Mouse (Mus musculus): ENCODE results near the gene Adgrv1. TPM values are rescaled to one million over a fixed set of nuclear protein-coding genes. Genes with fewer than 3 reads are reported as not detected.
A peak's percentile ranks its signal among the peaks of the same experiment; 100 is the strongest.

The Adgrv1 gene
- polyA plus RNA-seq, 1 experiment, result 0.56 TPM

GRCm38 (mm10) chr13:81610349-81610748 is 22.6 kb downstream of the Adgrv1 start:
- Histone ChIP-seq H3K27ac (ENCODE audit: insufficient read depth, low read depth, low read length) (no peak overlapping the region), H3K36me3 (ENCODE audit: control insufficient read depth, insufficient read depth, low read length) (no peaks in the 10 kb centered on the region), H3K4me3 (ENCODE audit: insufficient read depth, low read depth, low read length) (no peak overlapping the region), H3K27me3 (replicated peaks; ENCODE audit: control insufficient read depth, insufficient read depth, low read length) (no peaks in the 10 kb centered on the region), H3K4me1 (ENCODE audit: control insufficient read depth, insufficient read depth, low read length) (no peaks in the 10 kb centered on the region)
- no peak for DNase-seq
- TF ChIP-seq CTCF (conservative IDR thresholded peaks at IDR 0.05; ENCODE audit: insufficient read depth, insufficient read length, low read depth, low read length), result no peak
- TF ChIP-seq POLR2A (IDR thresholded peaks at IDR 0.05; ENCODE audit: low read depth, low read length), result no peak
- WGBS, result 55% methylated on average over 4 of the region's 4 CpGs

GRCm38 (mm10) chr13:81606991-81607390 is 26.0 kb downstream of the Adgrv1 start:
- no peak overlapping the region for H3K4me3 ChIP-seq (ENCODE audit: insufficient read depth, low read depth, low read length)
- no peaks in the 10 kb centered on the region for H3K4me1 ChIP-seq (ENCODE audit: control insufficient read depth, insufficient read depth, low read length)
- TF ChIP-seq POLR2A (IDR thresholded peaks at IDR 0.05; ENCODE audit: low read depth, low read length), result no peak
- no peak for TF ChIP-seq CTCF (conservative IDR thresholded peaks at IDR 0.05; ENCODE audit: insufficient read depth, insufficient read length, low read depth, low read length)
- DNase-seq, result no peak
- no peak overlapping the region for H3K27ac ChIP-seq (ENCODE audit: insufficient read depth, low read depth, low read length)
- no peaks in the 10 kb centered on the region for H3K27me3 ChIP-seq (replicated peaks; ENCODE audit: control insufficient read depth, insufficient read depth, low read length)
- WGBS, result 79% methylated on average over 2 of the region's 2 CpGs
- no peaks in the 10 kb centered on the region for H3K36me3 ChIP-seq (ENCODE audit: control insufficient read depth, insufficient read depth, low read length)

- no peaks in the 10 kb centered on the region for H3K36me3 ChIP-seq (ENCODE audit: control insufficient read depth, insufficient read depth, low read length)
- DNase-seq, result no peak
- no peaks in the 10 kb centered on the region for H3K27me3 ChIP-seq (replicated peaks; ENCODE audit: control insufficient read depth, insufficient read depth, low read length)
- H3K4me3 ChIP-seq (ENCODE audit: insufficient read depth, low read depth, low read length), result no peak overlapping the region
- TF ChIP-seq POLR2A (IDR thresholded peaks at IDR 0.05; ENCODE audit: low read depth, low read length), result no peak
- no peak for TF ChIP-seq CTCF (conservative IDR thresholded peaks at IDR 0.05; ENCODE audit: insufficient read depth, insufficient read length, low read depth, low read length)
- H3K4me1 ChIP-seq (ENCODE audit: control insufficient read depth, insufficient read depth, low read length), result no peaks in the 10 kb centered on the region
- no peak overlapping the region for H3K27ac ChIP-seq (ENCODE audit: insufficient read depth, low read depth, low read length)
- 75% methylated on average over 9 of the region's 9 CpGs for WGBS
Measured at GRCm38 (mm10) chr13:81596910-81597607, 35.9 kb downstream of the Adgrv1 start.

GRCm38 (mm10) chr13:81578692-81579091 is 54.3 kb downstream of the Adgrv1 start:
- 83% methylated on average over 8 of the region's 8 CpGs for WGBS
- H3K27me3 ChIP-seq (replicated peaks; ENCODE audit: control insufficient read depth, insufficient read depth, low read length), result no peaks in the 10 kb centered on the region
- H3K36me3 ChIP-seq (ENCODE audit: control insufficient read depth, insufficient read depth, low read length), result no peaks in the 10 kb centered on the region
- no peak for DNase-seq
- H3K4me1 ChIP-seq (ENCODE audit: control insufficient read depth, insufficient read depth, low read length), result no peaks in the 10 kb centered on the region
- no peak overlapping the region for H3K4me3 ChIP-seq (ENCODE audit: insufficient read depth, low read depth, low read length)
- TF ChIP-seq CTCF (conservative IDR thresholded peaks at IDR 0.05; ENCODE audit: insufficient read depth, insufficient read length, low read depth, low read length), result no peak
- TF ChIP-seq POLR2A (IDR thresholded peaks at IDR 0.05; ENCODE audit: low read depth, low read length), result no peak
- no peak overlapping the region for H3K27ac ChIP-seq (ENCODE audit: insufficient read depth, low read depth, low read length)

GRCm38 (mm10) chr13:81570241-81570821 is 62.6 kb downstream of the Adgrv1 start:
- H3K4me1 ChIP-seq (ENCODE audit: control insufficient read depth, insufficient read depth, low read length), result no peaks in the 10 kb centered on the region

GRCm38 (mm10) chr13:81550024-81550423 is 82.9 kb downstream of the Adgrv1 start:
- TF ChIP-seq CTCF (conservative IDR thresholded peaks at IDR 0.05; ENCODE audit: insufficient read depth, insufficient read length, low read depth, low read length), result no peak
- no peak for TF ChIP-seq POLR2A (IDR thresholded peaks at IDR 0.05; ENCODE audit: low read depth, low read length)
- no peak for DNase-seq
- no peak overlapping the region for H3K4me3 ChIP-seq (ENCODE audit: insufficient read depth, low read depth, low read length)
- H3K36me3 ChIP-seq (ENCODE audit: control insufficient read depth, insufficient read depth, low read length), result no peaks in the 10 kb centered on the region
- no peak overlapping the region for H3K27ac ChIP-seq (ENCODE audit: insufficient read depth, low read depth, low read length)
- H3K4me1 ChIP-seq (ENCODE audit: control insufficient read depth, insufficient read depth, low read length), result no peaks in the 10 kb centered on the region
- no peaks in the 10 kb centered on the region for H3K27me3 ChIP-seq (replicated peaks; ENCODE audit: control insufficient read depth, insufficient read depth, low read length)
- 87% methylated on average over 1 of the region's 1 CpGs for WGBS

More at GRCm38 (mm10) chr13:81570241-81570821, 62.6 kb downstream of the Adgrv1 start:
- no peak overlapping the region for H3K27ac ChIP-seq (ENCODE audit: insufficient read depth, low read depth, low read length)
- no peak overlapping the region for H3K4me3 ChIP-seq (ENCODE audit: insufficient read depth, low read depth, low read length)
- no peaks in the 10 kb centered on the region; the same call in 1 of the 2 replicates for H3K27me3 ChIP-seq (replicated peaks; ENCODE audit: control insufficient read depth, insufficient read depth, low read length)
- no peak for TF ChIP-seq CTCF (conservative IDR thresholded peaks at IDR 0.05; ENCODE audit: insufficient read depth, insufficient read length, low read depth, low read length)
- no peak for TF ChIP-seq POLR2A (IDR thresholded peaks at IDR 0.05; ENCODE audit: low read depth, low read length)
- DNase-seq, result peak; percentile 66
- no peaks in the 10 kb centered on the region for H3K36me3 ChIP-seq (ENCODE audit: control insufficient read depth, insufficient read depth, low read length)
- WGBS, result 25% methylated on average over 12 of the region's 12 CpGs

GRCm38 (mm10) chr13:81534916-81535315 is 98.0 kb downstream of the Adgrv1 start:
- no peak for DNase-seq
- no peak overlapping the region for H3K27ac ChIP-seq (ENCODE audit: insufficient read depth, low read depth, low read length)
- 71% methylated on average over 2 of the region's 2 CpGs for WGBS
- H3K4me3 ChIP-seq (ENCODE audit: insufficient read depth, low read depth, low read length), result no peak overlapping the region
- no peaks in the 10 kb centered on the region for H3K27me3 ChIP-seq (replicated peaks; ENCODE audit: control insufficient read depth, insufficient read depth, low read length)
- TF ChIP-seq POLR2A (IDR thresholded peaks at IDR 0.05; ENCODE audit: low read depth, low read length), result no peak
- no peak for TF ChIP-seq CTCF (conservative IDR thresholded peaks at IDR 0.05; ENCODE audit: insufficient read depth, insufficient read length, low read depth, low read length)
- H3K36me3 ChIP-seq (ENCODE audit: control insufficient read depth, insufficient read depth, low read length), result no peaks in the 10 kb centered on the region
- H3K4me1 ChIP-seq (ENCODE audit: control insufficient read depth, insufficient read depth, low read length), result no peaks in the 10 kb centered on the region

All from kidney, adult 2 months (tissue).